Mouse (Mus musculus) embryonic facial prominence, embryonic 11.5 days (tissue): Measurements from ENCODE around the gene Ubac2. TPM values are rescaled to one million over a fixed set of nuclear protein-coding genes. Genes with fewer than 3 reads are reported as not detected.

Experiments
- ATAC-seq: fragments of 200-750 bp; cut with Nextera tagmentation; replicated peaks from 2 replicates; pipeline ENCODE4 v1.8.0; 2017; ENCODE audit warnings: low read depth; ENCODE audit not compliant: insufficient number of reproducible peaks, low FRiP score, low TSS enrichment
- DNase-seq: peaks from one replicate; pipeline ENCODE4 v3.0.0-alpha.2; 2015; ENCODE audit warnings: low spot score
- H3K27ac ChIP-seq: fragments of 300-500 bp; sonication (generic); replicated peaks from 2 replicates; pipeline ENCODE4 v1.5.1; 2014; ENCODE audit warnings: mild to moderate bottlenecking, low read depth, low read length, control low read depth
- H3K27me3 ChIP-seq: fragments of 300-500 bp; sonication (generic); 2 replicates; pipeline ENCODE4 v1.6.1; 2014; ENCODE audit warnings: mild to moderate bottlenecking, low read length, moderate library complexity, mixed read lengths; ENCODE audit not compliant: control insufficient read depth, insufficient read depth
- H3K36me3 ChIP-seq: fragments of 300-500 bp; sonication (generic); replicated peaks from 2 replicates; pipeline ENCODE4 v1.6.1; 2014; ENCODE audit warnings: low read depth, mild to moderate bottlenecking, low read length, moderate library complexity, mixed read lengths; ENCODE audit not compliant: control insufficient read depth, insufficient read depth
- H3K4me1 ChIP-seq: fragments of 300-500 bp; sonication (generic); 2 replicates; pipeline ENCODE4 v1.6.1; 2014; ENCODE audit warnings: low read length, mixed read lengths; ENCODE audit not compliant: control insufficient read depth, insufficient read depth
- H3K4me2 ChIP-seq: fragments of 300-500 bp; sonication (generic); 2 replicates; pipeline ENCODE4 v1.6.1; 2014; ENCODE audit warnings: low read depth, mild to moderate bottlenecking, control low read depth, low read length, moderate library complexity
- H3K4me3 ChIP-seq: fragments of 300-500 bp; sonication (generic); 2 replicates; pipeline ENCODE4 v1.5.1; 2014; ENCODE audit warnings: low read depth, low read length, control low read depth
- H3K9ac ChIP-seq: fragments of 300-500 bp; sonication (generic); replicated peaks from 2 replicates; pipeline ENCODE4 v1.6.1; 2014; ENCODE audit warnings: mild to moderate bottlenecking, control low read depth, low read length
- H3K9me3 ChIP-seq: fragments of 300-500 bp; sonication (generic); replicated peaks from 2 replicates; pipeline ENCODE4 v1.6.1; 2016; ENCODE audit warnings: mild to moderate bottlenecking, low read length, inconsistent platforms, mixed read lengths; ENCODE audit not compliant: control insufficient read depth
- WGBS: fragments of 180-500 bp; shearing (Covaris S2); extraction: QIAGEN DNeasy Blood & Tissue Kit; methylation state at CpG from one replicate; pipeline ENCODE4 v1.1.7; 2014; 5-methylcytosine and 5-hydroxymethylcytosine counted together
- polyA plus RNA-seq: library from polyadenylated mRNA; unstranded; fragments of >200 nt; fragmentation: Nextera tagmentation; extraction: Ambion mirVana; gene quantifications from 2 replicates; pipeline ENCODE4 v1.2.1, GENCODE M21; 2014

The Ubac2 gene
- polyA plus RNA-seq, 1 experiment from 2014 or later: 71.9 TPM

DNA sequence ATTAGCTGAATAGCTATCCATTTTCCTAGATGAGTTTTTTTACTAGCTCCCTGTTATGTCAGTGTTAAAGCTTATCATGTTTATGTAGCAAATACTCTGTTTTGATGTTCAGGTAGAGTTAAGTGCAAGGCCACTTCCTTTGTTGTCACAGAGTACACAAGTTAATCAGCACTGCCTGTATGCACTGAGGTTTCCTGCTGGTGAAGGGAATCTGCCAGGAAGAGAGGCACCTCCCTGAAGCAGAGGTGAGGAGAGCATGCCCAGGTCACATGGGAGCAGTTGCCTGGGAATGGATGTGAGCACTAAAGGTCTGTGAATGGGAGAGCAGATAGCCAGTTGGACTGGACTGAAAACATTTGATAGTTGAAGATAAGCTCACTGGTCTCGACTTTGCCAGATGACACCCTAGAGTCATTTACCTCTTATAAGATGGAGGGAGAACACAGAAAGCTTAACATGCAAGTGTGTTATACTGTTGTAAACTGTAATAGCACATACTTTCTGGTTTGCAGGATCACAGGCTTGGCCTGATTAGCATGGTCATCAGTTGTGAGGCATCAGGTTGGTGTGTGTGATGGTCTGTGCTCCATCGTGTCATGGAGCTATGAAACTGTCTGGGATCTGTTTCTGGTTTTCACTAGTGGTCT, 73.1 kb downstream of the Ubac2 start:
- Histone ChIP-seq H3K4me2 (no peak overlapping the region), H3K4me1 (no peaks in the 10 kb centered on the region), H3K9ac (no peak overlapping the region), H3K27me3 (no peaks in the 10 kb centered on the region), H3K27ac (no peak overlapping the region), H3K9me3 (no peaks in the 10 kb centered on the region), H3K36me3 (no peaks in the 10 kb centered on the region), H3K4me3 (no peak overlapping the region)
- DNase-seq (no peak), ATAC-seq (no peak)
- 79% methylated on average over 2 of the region's 2 CpGs for WGBS

GRCm38 (mm10) chr14:121952046-121952400, 73.6 kb downstream of the Ubac2 start:
- DNase-seq (no peak), ATAC-seq (no peak)
- WGBS: 89% methylated on average over 5 of the region's 5 CpGs
- no peaks in the 10 kb centered on the region for H3K4me1 ChIP-seq
- no peaks in the 10 kb centered on the region for H3K27me3 ChIP-seq
- H3K27ac ChIP-seq: no peak overlapping the region
- no peak overlapping the region for H3K4me3 ChIP-seq
- H3K9me3 ChIP-seq: no peaks in the 10 kb centered on the region
- no peak overlapping the region for H3K4me2 ChIP-seq
- no peaks in the 10 kb centered on the region for H3K36me3 ChIP-seq
- no peak overlapping the region for H3K9ac ChIP-seq

- ATAC-seq (no peak), DNase-seq (no peak)
- no peaks in the 10 kb centered on the region for H3K4me1 ChIP-seq
- no peak overlapping the region for H3K27ac ChIP-seq
- H3K27me3 ChIP-seq: no peaks in the 10 kb centered on the region
- H3K9me3 ChIP-seq: no peaks in the 10 kb centered on the region
- H3K4me2 ChIP-seq: no peak overlapping the region
- no peak overlapping the region for H3K9ac ChIP-seq
- H3K36me3 ChIP-seq: no peaks in the 10 kb centered on the region
- no peak overlapping the region for H3K4me3 ChIP-seq
- 93% methylated on average over 11 of the region's 11 CpGs for WGBS
These were observed 75.7 kb downstream of the Ubac2 start for GRCm38 (mm10) chr14:121954129-121954528.

- DNase-seq (no peak), ATAC-seq (no peak)
- no peaks in the 10 kb centered on the region for H3K9me3 ChIP-seq
- no peak overlapping the region for H3K9ac ChIP-seq
- WGBS: 96% methylated on average over 12 of the region's 12 CpGs
- no peaks in the 10 kb centered on the region for H3K4me1 ChIP-seq
- H3K27ac ChIP-seq: no peak overlapping the region
- H3K27me3 ChIP-seq: no peaks in the 10 kb centered on the region
- H3K4me3 ChIP-seq: no peak overlapping the region
- no peaks in the 10 kb centered on the region for H3K36me3 ChIP-seq
- H3K4me2 ChIP-seq: no peak overlapping the region
These were observed 76.2 kb downstream of the Ubac2 start for GRCm38 (mm10) chr14:121954608-121955007.

DNA sequence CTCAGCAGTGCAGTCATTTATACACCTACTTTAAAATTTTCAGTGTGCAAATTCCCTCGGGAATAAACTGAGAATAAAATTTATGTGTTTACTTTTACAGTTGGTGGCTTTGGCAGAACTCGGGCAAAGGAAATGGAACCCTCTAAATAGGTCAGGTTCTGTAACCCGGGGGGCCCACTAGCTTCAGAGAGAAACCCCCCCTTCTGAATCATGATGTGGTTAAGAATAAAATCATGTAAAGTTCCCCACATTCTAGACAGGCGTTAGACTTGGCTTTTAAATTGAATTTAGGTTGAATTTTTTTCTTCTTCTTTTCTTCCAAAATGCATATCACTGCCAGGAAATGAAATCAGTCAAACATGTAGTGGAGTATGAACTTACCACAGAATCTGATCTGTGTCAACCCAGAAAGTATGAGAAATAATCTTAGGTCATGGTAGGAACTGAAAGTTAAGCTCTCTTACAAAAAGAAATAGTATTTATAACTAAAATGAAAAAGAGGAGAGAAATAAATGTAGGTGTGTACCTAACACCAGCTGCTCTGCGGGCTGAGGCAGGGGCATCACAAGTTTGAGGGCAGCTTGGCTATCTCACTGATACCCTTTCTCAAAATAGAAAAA, 76.9 kb downstream of the Ubac2 start:
- ATAC-seq (no peak), DNase-seq (no peak)
- H3K36me3 ChIP-seq: no peaks in the 10 kb centered on the region
- no peak overlapping the region for H3K9ac ChIP-seq
- no peak overlapping the region for H3K4me3 ChIP-seq
- no peaks in the 10 kb centered on the region for H3K4me1 ChIP-seq
- H3K27me3 ChIP-seq: no peaks in the 10 kb centered on the region
- H3K27ac ChIP-seq: no peak overlapping the region
- H3K4me2 ChIP-seq: no peak overlapping the region
- 84% methylated on average over 5 of the region's 5 CpGs for WGBS
- no peaks in the 10 kb centered on the region for H3K9me3 ChIP-seq

GRCm38 (mm10) chr14:121956291-121956690, 77.9 kb downstream of the Ubac2 start:
- WGBS: 93% methylated on average over 5 of the region's 5 CpGs
- Histone ChIP-seq H3K9me3 (no peaks in the 10 kb centered on the region), H3K27ac (no peak overlapping the region), H3K4me2 (no peak overlapping the region), H3K27me3 (no peaks in the 10 kb centered on the region), H3K4me1 (no peaks in the 10 kb centered on the region), H3K36me3 (no peaks in the 10 kb centered on the region), H3K4me3 (no peak overlapping the region), H3K9ac (no peak overlapping the region)
- DNase-seq (no peak), ATAC-seq (no peak)

DNA sequence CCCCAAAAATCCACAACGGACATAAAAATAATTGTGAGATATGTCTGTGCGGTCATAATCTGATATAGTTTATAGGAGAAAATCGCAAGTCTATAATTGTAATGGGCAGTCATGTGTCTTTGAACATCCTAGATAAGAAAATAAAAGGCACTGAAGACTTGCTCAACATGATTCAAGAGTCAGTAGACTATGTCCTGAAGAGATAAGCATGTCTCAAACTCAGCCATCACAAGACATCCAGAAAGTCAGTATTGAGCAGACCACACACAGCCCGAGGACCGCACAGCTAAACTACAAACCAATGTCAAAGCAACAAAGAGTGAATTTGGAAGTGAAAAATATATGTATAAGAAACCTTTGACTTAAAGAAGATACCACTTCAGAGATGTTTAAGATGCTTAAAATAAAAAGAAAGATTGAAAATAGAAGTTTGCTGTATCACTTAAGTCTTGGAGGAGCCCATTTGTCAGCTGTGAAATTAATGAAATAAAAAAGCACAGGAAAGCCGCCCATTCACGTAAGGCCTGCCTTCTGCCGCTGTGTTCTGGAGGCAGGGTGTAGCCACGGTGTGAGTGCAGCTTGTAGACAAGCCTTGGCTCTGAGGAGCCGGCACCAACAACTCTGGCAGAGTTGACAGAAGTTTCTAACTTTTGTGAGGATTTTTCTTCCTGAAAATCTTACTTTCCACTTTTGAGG, 78.9 kb downstream of the Ubac2 start:
- Histone ChIP-seq H3K4me3 (no peak overlapping the region), H3K9ac (no peak overlapping the region), H3K4me2 (no peak overlapping the region), H3K9me3 (no peaks in the 10 kb centered on the region), H3K36me3 (no peaks in the 10 kb centered on the region), H3K4me1 (no peaks in the 10 kb centered on the region), H3K27ac (no peak overlapping the region), H3K27me3 (no peaks in the 10 kb centered on the region)
- 93% methylated on average over 10 of the region's 10 CpGs for WGBS
- no peak for ATAC-seq
- no peak for DNase-seq

- no peak for DNase-seq
- H3K36me3 ChIP-seq: no peaks in the 10 kb centered on the region
- H3K27ac ChIP-seq: no peak overlapping the region
- no peaks in the 10 kb centered on the region for H3K4me1 ChIP-seq
- ATAC-seq: no peak
- no peak overlapping the region for H3K4me2 ChIP-seq
- H3K27me3 ChIP-seq: no peaks in the 10 kb centered on the region
- H3K9ac ChIP-seq: no peak overlapping the region
- H3K4me3 ChIP-seq: no peak overlapping the region
- H3K9me3 ChIP-seq: no peaks in the 10 kb centered on the region
- 93% methylated on average over 3 of the region's 3 CpGs for WGBS
These were observed 79.8 kb downstream of the Ubac2 start for GRCm38 (mm10) chr14:121958041-121958750.
